25 mouse cellular contexts compared by ENCODE assay signal in the genomic region with DNA sequence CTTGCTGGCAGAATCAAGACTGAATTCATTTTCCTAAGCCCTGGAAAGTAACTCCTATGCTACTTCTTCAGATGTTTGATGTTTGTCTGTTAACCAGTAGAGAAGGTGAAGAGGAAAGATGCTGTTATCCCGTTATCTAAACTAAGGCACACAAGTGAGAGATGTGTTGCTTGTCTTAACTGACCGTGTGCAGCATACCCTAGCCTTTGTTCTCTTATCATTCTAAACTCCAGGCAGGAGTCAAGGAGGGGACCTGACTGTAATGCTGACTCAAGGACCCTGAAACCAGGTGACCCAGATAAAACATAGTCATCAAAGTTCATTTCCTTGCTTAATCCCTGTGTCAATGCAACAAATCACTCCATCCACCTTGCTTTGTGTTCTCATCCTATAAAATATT.
"Had no signal": no experiment of that assay in that cellular context is flagged by ENCODE, and none has a peak within 500 bp of the region (broad histone marks: within the 10 kb centered on the region; RNA-seq: fewer than 3 reads in every experiment).

No protein-coding gene starts in this region.

- ATAC-seq: forebrain, embryonic 16.5 days; hindbrain, embryonic 16.5 days; inflammation-experienced regulatory T-cells, adult 6 months; intestine, embryonic 15.5 days; intestine, postnatal 0 days had no signal

- H3K9me3 ChIP-seq: heart, embryonic 13.5 days; heart, embryonic 15.5 days; hindbrain, embryonic 10.5 days; hindbrain, embryonic 12.5 days; intestine, embryonic 15.5 days; limb, embryonic 10.5 days; limb, embryonic 12.5 days had no signal

- H3K9ac ChIP-seq: heart, embryonic 13.5 days; heart, embryonic 15.5 days; hindbrain, embryonic 12.5 days; hindbrain, embryonic 14.5 days; intestine, embryonic 15.5 days; limb, embryonic 12.5 days had no signal

- H3K4me1 ChIP-seq: heart, embryonic 13.5 days; heart, embryonic 15.5 days; hindbrain, embryonic 10.5 days; hindbrain, embryonic 12.5 days; intestine, embryonic 15.5 days; limb, embryonic 10.5 days; limb, embryonic 12.5 days had no signal

- H3K4me2 ChIP-seq: heart, embryonic 11.5 days; heart, embryonic 13.5 days; heart, embryonic 15.5 days; hindbrain, embryonic 12.5 days; hindbrain, embryonic 14.5 days; intestine, embryonic 15.5 days; limb, embryonic 12.5 days had no signal

- H3K4me3 ChIP-seq: heart, embryonic 13.5 days; heart, embryonic 15.5 days; hindbrain, embryonic 10.5 days; hindbrain, embryonic 12.5 days; intestine, embryonic 15.5 days; layer of hippocampus, adult 2 months; left cerebral cortex, adult 2 months; limb, embryonic 10.5 days; limb, embryonic 12.5 days had no signal

- H3K27ac ChIP-seq: heart, embryonic 13.5 days; heart, embryonic 15.5 days; hindbrain, embryonic 10.5 days; hindbrain, embryonic 12.5 days; hindbrain, embryonic 14.5 days; intestine, embryonic 15.5 days; layer of hippocampus, adult 2 months; left cerebral cortex, adult 2 months; limb, embryonic 10.5 days; limb, embryonic 12.5 days had no signal

- H3K36me3 ChIP-seq: heart, embryonic 13.5 days; heart, embryonic 15.5 days; hindbrain, embryonic 10.5 days; hindbrain, embryonic 12.5 days; intestine, embryonic 15.5 days; limb, embryonic 10.5 days; limb, embryonic 12.5 days had no signal

- DNase-seq: gastrocnemius, postnatal 10 days; gastrocnemius, postnatal 25 days; heart, adult 18-20 months; heart, postnatal 14 days; heart, postnatal 36 days; kidney, adult 18-20 months; kidney, adult 8-10 months; kidney, postnatal 10 days; kidney, postnatal 25 days; kidney, postnatal 4 days had no signal

- H3K27me3 ChIP-seq: heart, embryonic 13.5 days; heart, embryonic 15.5 days; hindbrain, embryonic 12.5 days; intestine, embryonic 15.5 days; limb, embryonic 12.5 days had no signal
